Mouse (Mus musculus) intestine, embryonic 14.5 days (tissue): Measurements from ENCODE around the gene Dthd1. TPM values are rescaled to one million over a fixed set of nuclear protein-coding genes. Genes with fewer than 3 reads are reported as not detected.

Experiments used
- ATAC-seq: fragments of 200-750 bp; cut with Nextera tagmentation; replicated peaks from 2 replicates; pipeline ENCODE4 v1.8.0; 2017; ENCODE audit warnings: low read depth, moderate number of reproducible peaks, moderate TSS enrichment, moderate library complexity; ENCODE audit not compliant: low FRiP score, low TSS enrichment
- DNase-seq: peaks from one replicate; pipeline ENCODE4 v3.0.0-alpha.2; 2018; ENCODE audit warnings: low spot score
- H3K27ac ChIP-seq: fragments of 300-500 bp; sonication (generic); 2 replicates; pipeline ENCODE4 v1.5.1; 2014; ENCODE audit warnings: low read depth, mild to moderate bottlenecking, control low read depth
- H3K27me3 ChIP-seq: fragments of 300-500 bp; sonication (generic); replicated peaks from 2 replicates; pipeline ENCODE4 v1.6.1; 2014; ENCODE audit warnings: low read length, control low read depth; ENCODE audit not compliant: control insufficient read depth, insufficient read depth
- H3K36me3 ChIP-seq: fragments of 300-500 bp; sonication (generic); 2 replicates; pipeline ENCODE4 v1.6.1; 2014; ENCODE audit warnings: low read length, control low read depth; ENCODE audit not compliant: control insufficient read depth, insufficient read depth
- H3K4me1 ChIP-seq: fragments of 300-500 bp; sonication (generic); replicated peaks from 2 replicates; pipeline ENCODE4 v1.6.1; 2014; ENCODE audit warnings: low read length, control low read depth, mixed read lengths; ENCODE audit not compliant: control insufficient read depth, insufficient read depth
- H3K4me2 ChIP-seq: fragments of 300-500 bp; sonication (generic); 2 replicates; pipeline ENCODE4 v1.6.1; 2014; ENCODE audit warnings: low read length
- H3K4me3 ChIP-seq: fragments of 300-500 bp; sonication (generic); 2 replicates; pipeline ENCODE4 v1.5.1; 2014; ENCODE audit warnings: low read depth, low read length, control low read depth, mixed read lengths
- H3K9ac ChIP-seq: fragments of 300-500 bp; sonication (generic); 2 replicates; pipeline ENCODE4 v1.6.1; 2014; ENCODE audit warnings: mild to moderate bottlenecking, low read length
- H3K9me3 ChIP-seq: fragments of 300-500 bp; sonication (generic); 2 replicates; pipeline ENCODE4 v1.6.1; 2016; ENCODE audit warnings: low read length, control low read depth; ENCODE audit not compliant: control insufficient read depth
- WGBS: fragments of 180-500 bp; shearing (Covaris S2); extraction: QIAGEN DNeasy Blood & Tissue Kit; methylation state at CpG from one replicate; pipeline ENCODE4 v1.1.7; 2014; 5-methylcytosine and 5-hydroxymethylcytosine counted together
- polyA plus RNA-seq: library from polyadenylated mRNA; unstranded; fragments of >200 nt; fragmentation: Nextera tagmentation; extraction: Ambion mirVana; gene quantifications from 2 replicates; pipeline ENCODE4 v1.2.1, GENCODE M21; 2014

Dthd1 gene
- polyA plus RNA-seq, 1 experiment from 2014 or later = not detected

DNA sequence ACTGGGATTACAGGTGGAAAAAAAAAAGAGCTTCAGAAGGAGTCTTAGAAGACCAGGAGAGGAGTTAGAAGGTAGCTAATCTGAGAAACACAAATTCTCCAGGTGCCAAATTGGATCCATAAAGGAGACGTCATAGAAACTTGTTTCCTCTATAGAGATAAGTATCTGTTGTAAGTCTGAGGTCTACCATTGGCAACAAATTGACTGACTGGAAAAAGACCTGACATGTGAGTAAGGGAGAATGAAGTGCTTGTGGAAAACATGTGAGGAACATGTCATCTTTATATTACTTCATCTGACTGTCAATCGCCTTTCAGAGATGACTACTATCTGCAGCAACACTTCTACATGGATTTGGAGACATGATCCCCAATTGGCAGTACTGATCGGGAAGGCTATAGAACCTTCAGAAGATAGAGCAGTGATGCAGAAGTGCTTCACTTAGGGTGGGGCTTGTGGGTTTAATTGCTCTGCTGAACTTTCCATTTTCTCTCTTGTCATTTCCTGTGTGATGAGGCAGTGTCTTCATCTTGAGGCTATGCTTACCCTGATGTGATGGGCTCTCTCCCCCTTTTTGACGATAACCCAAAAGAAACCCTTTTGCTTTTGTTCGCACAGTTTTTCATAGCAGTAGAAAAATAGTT is 22.6 kb upstream of the Dthd1 start:
- Histone ChIP-seq H3K27me3 (no peaks in the 10 kb centered on the region), H3K4me1 (no peaks in the 10 kb centered on the region), H3K36me3 (no peaks in the 10 kb centered on the region), H3K4me3 (no peak overlapping the region), H3K4me2 (no peak overlapping the region), H3K9me3 (no peaks in the 10 kb centered on the region), H3K27ac (no peak overlapping the region), H3K9ac (no peak overlapping the region)
- WGBS = 91% methylated on average over 5 of the region's 5 CpGs
- ATAC-seq (no peak), DNase-seq (no peak)

DNA sequence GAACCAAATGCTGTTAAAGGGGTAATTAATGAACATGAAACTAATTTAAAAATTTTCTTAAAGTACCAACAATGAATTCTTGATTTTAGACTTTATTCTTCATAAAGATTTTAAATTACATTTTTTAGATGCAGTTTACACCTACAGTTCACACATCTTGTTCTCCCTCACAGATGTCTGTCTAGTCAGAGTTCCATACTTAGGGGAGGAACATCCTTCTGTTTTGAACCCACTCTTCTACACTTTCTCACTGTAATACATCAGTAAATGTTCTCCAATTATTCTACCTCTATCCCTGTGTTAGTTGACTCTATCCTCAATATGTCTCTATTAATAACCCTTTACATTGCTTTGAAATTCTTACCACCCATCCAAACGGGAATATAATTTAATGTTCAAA is 20.8 kb upstream of the Dthd1 start:
- no peak overlapping the region for H3K4me2 ChIP-seq
- no peaks in the 10 kb centered on the region for H3K4me1 ChIP-seq
- H3K27ac ChIP-seq = no peak overlapping the region
- DNase-seq (no peak), ATAC-seq (no peak)
- no peak overlapping the region for H3K9ac ChIP-seq
- H3K27me3 ChIP-seq = no peaks in the 10 kb centered on the region
- 68% methylated on average over 1 of the region's 1 CpGs for WGBS
- H3K36me3 ChIP-seq = no peaks in the 10 kb centered on the region
- no peak overlapping the region for H3K4me3 ChIP-seq
- no peaks in the 10 kb centered on the region for H3K9me3 ChIP-seq

DNA sequence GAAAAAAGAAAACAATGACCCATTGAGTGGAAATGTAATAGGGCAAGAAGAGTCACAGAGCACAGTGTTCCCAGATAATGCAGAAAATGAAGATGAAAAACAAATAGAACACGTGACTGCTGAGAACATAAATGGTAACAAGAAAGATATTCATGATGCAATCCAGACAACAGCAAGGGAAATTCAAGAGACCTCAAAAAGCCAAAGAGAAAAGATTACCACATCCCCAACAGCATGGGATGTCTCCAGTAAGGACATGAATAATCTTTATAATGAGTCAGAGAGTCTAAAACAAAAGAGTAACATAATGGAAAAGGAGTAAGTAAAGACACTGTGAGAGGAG is 420 bp downstream of the Dthd1 start:
- H3K9ac ChIP-seq = no peak overlapping the region
- H3K9me3 ChIP-seq = no peaks in the 10 kb centered on the region
- no peak overlapping the region for H3K4me3 ChIP-seq
- H3K4me2 ChIP-seq = no peak overlapping the region
- no peaks in the 10 kb centered on the region for H3K4me1 ChIP-seq
- no peaks in the 10 kb centered on the region for H3K27me3 ChIP-seq
- no peak overlapping the region for H3K27ac ChIP-seq
- ATAC-seq (no peak), DNase-seq (no peak)
- no peaks in the 10 kb centered on the region for H3K36me3 ChIP-seq
- 59% methylated on average over 1 of the region's 1 CpGs for WGBS

- 93% methylated on average over 1 of the region's 1 CpGs for WGBS
- Histone ChIP-seq H3K9ac (no peak overlapping the region), H3K4me2 (no peak overlapping the region)
These were observed 2.1 kb downstream of the Dthd1 start for GRCm38 (mm10) chr5:62815741-62816140.

GRCm38 (mm10) chr5:62819567-62819966 is 5.9 kb downstream of the Dthd1 start:
- ATAC-seq (no peak), DNase-seq (no peak)
- WGBS = 62% methylated on average over 2 of the region's 2 CpGs
- Histone ChIP-seq H3K27ac (no peak overlapping the region), H3K27me3 (no peaks in the 10 kb centered on the region), H3K9ac (no peak overlapping the region), H3K36me3 (no peaks in the 10 kb centered on the region), H3K4me2 (no peak overlapping the region), H3K9me3 (no peaks in the 10 kb centered on the region), H3K4me1 (no peaks in the 10 kb centered on the region), H3K4me3 (no peak overlapping the region)

More at GRCm38 (mm10) chr5:62815741-62816140, 2.1 kb downstream of the Dthd1 start:
- DNase-seq = no peak
- H3K9me3 ChIP-seq = no peaks in the 10 kb centered on the region
- H3K36me3 ChIP-seq = no peaks in the 10 kb centered on the region
- H3K27ac ChIP-seq = no peak overlapping the region
- H3K27me3 ChIP-seq = no peaks in the 10 kb centered on the region
- H3K4me1 ChIP-seq = no peaks in the 10 kb centered on the region
- no peak overlapping the region for H3K4me3 ChIP-seq
- no peak for ATAC-seq

DNA sequence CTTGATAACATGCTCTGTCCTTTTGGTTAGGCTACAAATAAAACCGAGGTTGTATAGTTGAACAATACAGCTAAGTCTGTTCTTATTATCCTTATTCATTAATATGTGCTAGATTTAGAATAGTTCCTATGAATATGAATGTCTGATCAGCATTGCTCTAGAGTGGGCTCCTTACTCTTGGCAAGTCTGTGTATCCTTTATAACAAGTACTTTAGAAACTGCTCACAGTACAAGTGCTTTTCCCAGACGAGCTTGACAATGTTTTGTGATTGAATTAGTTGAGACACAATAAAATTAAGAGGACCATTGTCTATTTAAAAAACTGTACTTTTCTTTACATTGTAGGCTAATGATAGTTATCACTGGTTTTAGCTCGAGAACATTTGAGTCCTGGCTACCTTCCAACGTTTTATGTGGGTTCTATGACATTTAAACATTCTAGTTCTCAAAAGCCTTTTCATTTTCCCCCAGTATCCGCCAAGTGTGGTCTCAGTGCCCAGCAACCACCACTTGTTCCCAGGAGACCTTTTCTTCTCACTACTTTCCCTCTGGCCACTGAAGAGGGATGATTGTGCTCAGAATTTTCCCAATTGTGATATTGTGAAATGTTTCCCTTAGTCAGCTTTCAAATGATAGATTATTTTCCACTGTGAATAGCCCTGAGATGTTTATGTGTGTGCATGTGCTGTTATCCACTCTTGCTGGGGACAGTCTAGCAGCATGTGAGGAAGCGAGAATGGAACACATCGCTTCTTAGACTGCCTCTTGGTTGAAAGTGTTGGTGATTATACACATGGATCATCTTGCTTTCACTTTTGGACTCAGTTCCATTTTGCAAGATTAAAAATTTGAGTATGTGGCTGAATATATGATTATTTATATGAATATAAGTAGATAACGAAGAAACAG is 7.0 kb downstream of the Dthd1 start:
- H3K9ac ChIP-seq = no peak overlapping the region
- no peaks in the 10 kb centered on the region for H3K36me3 ChIP-seq
- 70% methylated on average over 8 of the region's 8 CpGs for WGBS
- H3K4me3 ChIP-seq = no peak overlapping the region
- H3K27ac ChIP-seq = no peak overlapping the region
- H3K9me3 ChIP-seq = no peaks in the 10 kb centered on the region
- H3K27me3 ChIP-seq = no peaks in the 10 kb centered on the region
- no peak for DNase-seq
- no peak overlapping the region for H3K4me2 ChIP-seq
- H3K4me1 ChIP-seq = no peaks in the 10 kb centered on the region
- no peak for ATAC-seq

DNA sequence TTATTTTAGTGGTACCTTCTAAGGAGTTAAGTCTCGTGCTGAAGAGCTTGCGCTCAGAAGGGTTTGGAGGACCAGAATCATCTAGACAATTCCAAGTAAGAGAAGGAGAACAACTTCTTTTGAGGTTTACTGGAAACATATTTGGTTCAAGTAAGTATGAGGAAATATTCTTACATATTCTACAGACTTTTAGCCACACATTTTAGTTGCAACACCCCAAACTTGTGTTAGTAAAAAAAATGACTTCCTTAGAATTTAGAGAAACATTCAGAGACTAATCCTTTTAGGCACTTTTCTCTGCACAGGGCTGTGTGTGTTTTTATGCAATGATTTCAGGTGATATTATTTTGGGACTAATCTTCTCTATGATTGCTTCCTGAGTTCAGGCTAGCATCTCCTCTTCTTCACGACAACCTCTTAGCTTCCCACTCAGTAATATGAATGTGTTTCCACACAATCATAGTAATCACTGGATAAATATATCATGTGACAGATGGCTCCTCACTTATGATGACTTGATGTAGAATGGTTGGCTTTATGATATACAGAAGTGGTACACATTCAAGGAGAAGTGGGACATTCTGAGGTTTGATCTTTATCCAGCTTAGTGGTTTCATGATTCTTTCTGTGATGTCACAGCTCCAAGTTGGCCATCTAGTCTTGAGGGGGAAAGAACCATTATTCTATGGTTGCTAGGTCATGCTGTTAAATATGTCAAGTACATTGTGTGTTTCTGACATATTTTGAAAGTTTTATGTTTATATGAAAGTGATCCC is 29.5 kb downstream of the Dthd1 start:
- no peaks in the 10 kb centered on the region for H3K9me3 ChIP-seq
- H3K4me1 ChIP-seq = no peaks in the 10 kb centered on the region
- no peak overlapping the region for H3K27ac ChIP-seq
- no peak overlapping the region for H3K4me2 ChIP-seq
- H3K4me3 ChIP-seq = no peak overlapping the region
- no peak overlapping the region for H3K9ac ChIP-seq
- ATAC-seq (no peak), DNase-seq (no peak)
- 88% methylated on average over 3 of the region's 3 CpGs for WGBS
- no peaks in the 10 kb centered on the region for H3K27me3 ChIP-seq
- no peaks in the 10 kb centered on the region for H3K36me3 ChIP-seq

DNA sequence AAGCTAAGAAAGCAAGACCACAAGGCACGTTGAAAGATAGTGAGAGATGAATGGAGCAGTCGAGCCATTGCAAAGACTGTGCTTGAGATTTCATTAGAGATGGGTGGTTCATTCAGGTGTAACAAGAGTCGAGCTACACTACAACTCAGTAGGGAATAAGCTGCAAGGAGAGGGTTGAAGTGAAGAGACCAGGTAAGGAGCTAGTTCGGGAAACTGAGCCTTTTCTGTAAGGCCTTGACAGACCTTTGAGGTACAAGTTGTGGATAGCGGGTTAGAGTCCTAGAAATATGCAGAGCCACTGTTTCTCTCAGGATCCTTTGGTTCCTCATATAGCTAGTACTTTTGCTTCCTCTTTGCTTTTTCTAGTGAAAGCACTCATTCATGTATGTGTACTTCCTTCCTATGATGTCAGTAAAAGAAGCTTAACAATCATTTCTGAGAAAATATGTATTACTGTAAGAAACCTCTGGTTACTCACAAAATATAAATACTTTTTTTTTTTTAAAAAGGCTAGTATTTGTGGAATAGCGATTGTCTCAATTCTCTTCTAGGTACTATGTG is 33.0 kb downstream of the Dthd1 start:
- H3K36me3 ChIP-seq = no peaks in the 10 kb centered on the region
- no peak overlapping the region for H3K9ac ChIP-seq
- no peaks in the 10 kb centered on the region for H3K4me1 ChIP-seq
- no peak overlapping the region for H3K4me3 ChIP-seq
- DNase-seq (no peak), ATAC-seq (no peak)
- no peaks in the 10 kb centered on the region for H3K27me3 ChIP-seq
- H3K4me2 ChIP-seq = no peak overlapping the region
- H3K9me3 ChIP-seq = no peaks in the 10 kb centered on the region
- 78% methylated on average over 6 of the region's 6 CpGs for WGBS
- no peak overlapping the region for H3K27ac ChIP-seq
